Mouse (Mus musculus): ENCODE measurements around the gene Ube3c.

DNA sequence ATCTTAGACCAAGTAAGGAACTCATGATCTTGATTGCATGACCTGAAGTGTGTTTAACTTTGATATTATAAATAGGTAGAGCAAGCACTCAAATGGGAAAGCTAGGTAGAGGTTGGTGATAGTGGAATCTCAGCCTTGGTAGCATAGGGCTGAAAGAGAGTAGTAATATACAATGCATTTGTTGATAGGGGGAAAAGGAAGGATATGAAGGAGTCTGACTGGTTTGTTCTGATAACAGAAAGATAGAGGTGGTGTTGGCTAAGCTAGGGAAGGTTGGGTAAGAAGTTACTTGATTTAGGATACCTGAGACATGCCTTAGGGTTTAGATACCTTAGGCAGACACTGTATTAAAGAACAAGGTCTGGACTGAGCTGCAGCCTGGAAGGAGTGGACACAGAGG lies 82.7 kb downstream of the Ube3c start:
- TF ChIP-seq GATA1 (IDR thresholded peaks at IDR 0.05; ENCODE audit: borderline replicate concordance, low read length) (no peak), CTCF (IDR thresholded peaks at IDR 0.05; ENCODE audit: low read depth, low read length) (no peak)
